Mouse (Mus musculus) right cerebral cortex, postnatal 14 days (tissue): Measurements from ENCODE around the gene Cth.
A peak's percentile ranks its signal among the peaks of the same experiment; 100 is the strongest.

Source experiments
- DNase-seq: peaks from one replicate; pipeline ENCODE4 v3.0.0; 2022

Gene Cth

GRCm38 (mm10) chr3:157908166-157908565, 16.7 kb downstream of the Cth start:
- no peak for DNase-seq

- DNase-seq, result no peak
These were observed 23.2 kb downstream of the Cth start for GRCm38 (mm10) chr3:157901721-157902120.

GRCm38 (mm10) chr3:157899986-157900385, 24.9 kb downstream of the Cth start:
- DNase-seq, result no peak

- no peak for DNase-seq
These were observed 27.2 kb downstream of the Cth start for GRCm38 (mm10) chr3:157897645-157898044.

- DNase-seq, result no peak
These were observed 33.1 kb downstream of the Cth start for GRCm38 (mm10) chr3:157891819-157892218.

GRCm38 (mm10) chr3:157884081-157884643, 40.7 kb downstream of the Cth start:
- DNase-seq, result no peak

- no peak for DNase-seq
These were observed 41.8 kb downstream of the Cth start for GRCm38 (mm10) chr3:157883085-157883484.

- DNase-seq, result no peak
These were observed 42.9 kb downstream of the Cth start for GRCm38 (mm10) chr3:157881992-157882391.

GRCm38 (mm10) chr3:157880983-157881382, 43.9 kb downstream of the Cth start:
- DNase-seq, result no peak

GRCm38 (mm10) chr3:157877847-157878246, 47.0 kb downstream of the Cth start:
- DNase-seq, result no peak

GRCm38 (mm10) chr3:157876439-157877156, 48.3 kb downstream of the Cth start:
- DNase-seq, result peak; percentile 40

- no peak for DNase-seq
These were observed 52.0 kb downstream of the Cth start for GRCm38 (mm10) chr3:157872897-157873296.

- DNase-seq, result no peak
These were observed 57.0 kb downstream of the Cth start for GRCm38 (mm10) chr3:157867836-157868235.

- DNase-seq, result no peak
These were observed 58.6 kb downstream of the Cth start for GRCm38 (mm10) chr3:157866251-157866650.

GRCm38 (mm10) chr3:157865848-157866247, 59.0 kb downstream of the Cth start:
- DNase-seq, result no peak

GRCm38 (mm10) chr3:157865431-157865830, 59.4 kb downstream of the Cth start:
- no peak for DNase-seq

GRCm38 (mm10) chr3:157852806-157853205, 72.1 kb downstream of the Cth start:
- DNase-seq, result no peak

GRCm38 (mm10) chr3:157848503-157848902, 76.4 kb downstream of the Cth start:
- no peak for DNase-seq

GRCm38 (mm10) chr3:157847338-157848284, 77.3 kb downstream of the Cth start:
- DNase-seq, result no peak
